Mouse (Mus musculus): ENCODE measurements around the gene Ddx10. TPM values are rescaled to one million over a fixed set of nuclear protein-coding genes. Genes with fewer than 3 reads are reported as not detected.

Ddx10 gene
- polyA plus RNA-seq (2015; fragmentation: Nextera tagmentation; extraction: Ambion mirVana) = 24.5 and 24.7 TPM in 2 replicates

DNA sequence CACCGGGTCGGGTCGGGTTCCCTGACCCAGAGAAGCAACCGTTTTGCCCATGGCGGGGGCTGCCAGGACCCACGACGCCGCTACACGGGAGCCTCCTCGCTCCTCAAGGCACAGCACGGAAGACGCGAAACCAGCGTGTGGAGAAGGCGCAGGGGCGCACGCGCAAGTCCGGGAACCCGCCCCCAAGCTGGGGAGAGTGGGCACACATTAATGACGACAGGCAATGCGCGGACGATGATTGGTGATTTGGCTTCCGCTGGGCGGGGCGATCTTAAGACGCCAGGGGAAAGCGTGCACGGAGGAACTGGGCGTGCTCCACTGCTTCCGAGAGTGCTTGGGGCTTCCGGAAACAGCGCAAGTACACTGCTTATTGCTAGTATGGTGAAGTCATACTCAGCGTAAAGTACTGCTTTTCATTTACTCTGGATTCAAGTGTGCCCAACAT lies at the start of gene Ddx10:
Gene Ddx10, minus strand, starts transcription at position 101 of the 445 bp plus-strand sequence.
- peak within 1 kb of the TSS; percentile 95 for H3K4me2 ChIP-seq
- peak within 1 kb of the TSS; percentile 89 for H3K4me3 ChIP-seq
- H3K9ac ChIP-seq = peak within 1 kb of the TSS; percentile 83
- WGBS = under 1% methylated on average over 35 of the region's 35 CpGs
- peaks cover 22% of the 10 kb centered on the region for H3K4me1 ChIP-seq (replicated peaks)
- peak; percentile 99 for ATAC-seq (ENCODE audit: low FRiP score)
- H3K27me3 ChIP-seq = peaks cover 10% of the 10 kb centered on the region; the same call in 1 of the 2 replicates
- peak within 1 kb of the TSS; percentile 26; the same call in 1 of the 2 replicates for H3K27ac ChIP-seq
- H3K9me3 ChIP-seq = no peaks in the 10 kb centered on the region
- H3K36me3 ChIP-seq = no peaks in the 10 kb centered on the region

DNA sequence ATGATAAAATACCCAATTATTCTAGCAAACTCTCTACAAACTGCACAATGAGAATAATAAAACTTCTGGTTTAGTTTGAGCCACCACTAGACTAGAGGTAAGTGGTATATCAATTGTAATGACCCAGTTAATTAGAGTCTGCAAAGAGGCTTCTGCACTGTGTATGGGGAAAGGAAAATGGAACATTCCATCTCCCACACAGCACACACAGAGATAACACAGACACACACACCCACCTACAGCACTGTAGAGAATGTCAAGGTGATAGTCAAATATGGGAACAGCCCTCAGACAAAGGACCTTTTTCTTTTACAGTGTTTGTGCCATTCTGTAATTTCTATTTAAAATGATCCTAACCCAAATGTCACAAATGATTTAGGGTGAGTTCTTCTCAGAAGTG lies 45.0 kb upstream of the Ddx10 start:
- no peak overlapping the region for H3K27ac ChIP-seq
- no peak overlapping the region for H3K4me3 ChIP-seq
- no peak overlapping the region for H3K4me2 ChIP-seq
- no peaks in the 10 kb centered on the region for H3K36me3 ChIP-seq
- H3K9me3 ChIP-seq = no peaks in the 10 kb centered on the region
- ATAC-seq (ENCODE audit: low FRiP score) = no peak
- no peaks in the 10 kb centered on the region for H3K27me3 ChIP-seq
- H3K4me1 ChIP-seq (replicated peaks) = no peaks in the 10 kb centered on the region
- no peak overlapping the region for H3K9ac ChIP-seq

DNA sequence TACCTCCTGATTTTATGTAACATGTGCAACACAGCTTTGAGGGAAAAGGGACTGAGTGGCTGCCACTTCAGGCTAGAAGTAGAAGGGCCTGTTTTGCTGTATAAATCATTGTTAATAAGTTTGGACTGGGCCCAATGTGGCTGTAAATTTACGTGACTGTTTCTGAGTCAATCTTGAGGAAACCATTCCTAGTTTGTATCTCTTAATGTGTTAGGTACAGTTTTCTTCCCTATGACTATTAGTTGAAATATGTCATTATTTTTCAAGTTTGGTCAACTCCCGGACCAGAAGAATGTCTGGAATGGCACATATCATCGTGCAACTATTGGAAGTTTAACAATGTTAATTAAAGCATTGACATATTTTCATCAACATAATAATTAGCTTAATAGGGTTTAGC lies 42.2 kb upstream of the Ddx10 start:
- no peaks in the 10 kb centered on the region for H3K4me1 ChIP-seq (replicated peaks)
- H3K4me2 ChIP-seq = no peak overlapping the region
- 88% methylated on average over 3 of the region's 3 CpGs for WGBS
- no peaks in the 10 kb centered on the region for H3K36me3 ChIP-seq
- no peaks in the 10 kb centered on the region for H3K9me3 ChIP-seq
- H3K27ac ChIP-seq = no peak overlapping the region
- no peaks in the 10 kb centered on the region for H3K27me3 ChIP-seq
- no peak overlapping the region for H3K9ac ChIP-seq
- H3K4me3 ChIP-seq = no peak overlapping the region
- no peak for ATAC-seq (ENCODE audit: low FRiP score)

DNA sequence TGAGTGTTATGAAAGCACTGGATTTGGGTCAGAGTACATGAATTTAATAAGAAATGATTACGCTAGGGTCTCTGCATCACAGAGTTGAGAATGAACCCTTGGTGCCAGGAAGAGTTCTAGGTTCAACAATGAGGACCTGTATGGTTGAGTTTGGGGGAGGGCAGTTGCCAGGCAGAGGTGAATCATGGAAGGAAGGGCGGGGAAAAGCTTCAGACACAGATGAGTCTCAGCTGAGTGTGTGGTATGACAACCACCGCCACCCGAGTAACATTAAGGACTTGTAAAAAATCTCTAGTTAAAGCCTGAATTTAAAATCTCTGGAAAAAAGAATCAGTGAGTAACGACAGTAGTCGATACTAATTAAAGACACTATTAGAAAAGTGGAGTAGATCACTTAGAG lies 38.9 kb upstream of the Ddx10 start:
- no peaks in the 10 kb centered on the region for H3K36me3 ChIP-seq
- WGBS = 90% methylated on average over 6 of the region's 6 CpGs
- H3K9ac ChIP-seq = no peak overlapping the region
- H3K4me1 ChIP-seq (replicated peaks) = no peaks in the 10 kb centered on the region
- no peaks in the 10 kb centered on the region for H3K9me3 ChIP-seq
- ATAC-seq (ENCODE audit: low FRiP score) = no peak
- no peak overlapping the region for H3K4me2 ChIP-seq
- H3K4me3 ChIP-seq = no peak overlapping the region
- no peak overlapping the region for H3K27ac ChIP-seq
- H3K27me3 ChIP-seq = no peaks in the 10 kb centered on the region

DNA sequence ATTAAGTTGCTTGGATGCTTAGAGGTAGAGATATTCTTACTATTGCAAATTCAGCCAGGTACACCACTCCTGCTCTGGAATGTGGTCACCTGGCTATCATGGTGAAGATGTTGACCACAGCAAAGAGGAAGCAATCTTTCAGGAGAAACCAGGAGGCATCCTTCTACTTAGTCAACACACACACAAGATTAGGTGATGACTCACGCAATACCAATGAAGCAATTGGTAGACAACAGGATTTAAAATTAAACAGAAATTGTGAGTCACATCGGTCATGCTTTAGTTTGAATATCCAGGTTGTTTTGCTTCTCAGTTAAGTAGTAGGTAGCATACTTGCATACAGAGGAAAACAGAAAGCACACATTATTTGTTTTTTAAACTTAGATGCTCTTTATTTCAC lies 31.1 kb upstream of the Ddx10 start:
- ATAC-seq (ENCODE audit: low FRiP score) = no peak
- 94% methylated on average over 2 of the region's 2 CpGs for WGBS

DNA sequence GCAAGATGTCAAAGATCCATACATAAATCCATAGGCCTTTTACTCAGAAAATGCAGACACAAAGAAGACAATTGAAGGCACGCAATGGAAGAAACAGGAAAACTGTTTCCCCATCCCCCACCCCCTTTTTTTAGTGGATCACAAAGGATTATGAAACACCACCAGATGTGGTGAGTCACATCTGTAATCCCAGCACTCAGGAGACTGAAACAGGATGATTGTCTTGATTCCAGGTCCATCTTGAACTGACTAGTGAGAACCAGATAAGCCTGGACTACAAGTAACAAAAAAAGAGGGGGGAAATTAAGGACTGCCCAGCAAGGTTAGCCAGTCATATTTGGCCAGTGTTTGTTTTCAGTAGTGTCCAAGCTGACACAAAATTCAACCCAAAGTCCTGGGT lies 28.5 kb upstream of the Ddx10 start:
- Histone ChIP-seq H3K27me3 (no peaks in the 10 kb centered on the region), H3K4me1 (replicated peaks) (no peaks in the 10 kb centered on the region), H3K4me2 (no peak overlapping the region), H3K9ac (no peak overlapping the region), H3K9me3 (no peaks in the 10 kb centered on the region), H3K4me3 (no peak overlapping the region), H3K36me3 (no peaks in the 10 kb centered on the region), H3K27ac (no peak overlapping the region)
- no peak for ATAC-seq (ENCODE audit: low FRiP score)
- WGBS = 86% methylated on average over 1 of the region's 1 CpGs

More for the DNA sequence above, 31.1 kb upstream of the Ddx10 start:
- Histone ChIP-seq H3K9ac (no peak overlapping the region), H3K36me3 (no peaks in the 10 kb centered on the region), H3K4me3 (no peak overlapping the region), H3K4me1 (replicated peaks) (no peaks in the 10 kb centered on the region), H3K9me3 (no peaks in the 10 kb centered on the region), H3K27ac (no peak overlapping the region), H3K4me2 (no peak overlapping the region), H3K27me3 (no peaks in the 10 kb centered on the region)

DNA sequence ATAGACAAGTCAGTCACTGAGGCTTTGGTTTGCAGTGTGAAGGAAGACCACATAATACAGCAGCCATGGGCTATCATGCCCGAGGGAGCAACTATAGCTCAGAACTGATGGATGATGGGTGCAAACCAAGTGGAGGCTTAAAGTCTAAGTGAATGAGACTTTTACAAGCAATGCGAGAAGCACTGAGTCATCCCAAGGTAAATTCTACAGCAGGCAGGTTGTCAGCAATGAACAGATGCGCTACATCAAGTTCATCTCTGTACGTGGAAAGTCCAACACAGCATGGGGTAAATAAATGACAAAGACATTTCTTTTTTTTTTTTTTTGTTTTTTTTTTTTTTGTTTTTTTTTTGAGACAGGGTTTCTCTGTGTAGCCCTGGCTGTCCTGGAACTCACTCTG lies 24.9 kb upstream of the Ddx10 start:
- WGBS = 82% methylated on average over 4 of the region's 4 CpGs
- no peak for ATAC-seq (ENCODE audit: low FRiP score)

DNA sequence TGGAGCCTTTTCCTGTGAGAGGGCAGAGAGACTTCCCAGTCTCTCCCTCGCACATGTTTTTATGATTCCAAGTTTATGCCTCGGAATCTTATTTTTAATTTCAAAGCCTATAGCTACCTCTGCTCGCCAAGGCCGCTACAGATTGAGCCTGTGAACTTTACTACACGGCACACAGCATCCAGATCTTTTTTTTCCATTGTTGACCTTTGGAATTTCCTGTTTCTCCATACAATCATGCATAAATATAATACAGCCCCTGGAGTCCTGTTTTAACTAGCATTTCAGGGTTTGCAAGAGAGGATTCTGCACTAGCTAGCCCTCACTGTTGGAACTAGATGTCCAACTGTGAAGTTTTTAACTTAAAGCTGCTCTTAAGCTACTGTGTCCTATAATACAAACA lies 24.4 kb upstream of the Ddx10 start:
- WGBS = 72% methylated on average over 5 of the region's 5 CpGs

More for the DNA sequence above, 24.9 kb upstream of the Ddx10 start:
- Histone ChIP-seq H3K4me1 (replicated peaks) (no peaks in the 10 kb centered on the region), H3K4me2 (no peak overlapping the region), H3K27me3 (no peaks in the 10 kb centered on the region), H3K27ac (no peak overlapping the region), H3K36me3 (no peaks in the 10 kb centered on the region), H3K9ac (no peak overlapping the region), H3K4me3 (no peak overlapping the region), H3K9me3 (no peaks in the 10 kb centered on the region)

DNA sequence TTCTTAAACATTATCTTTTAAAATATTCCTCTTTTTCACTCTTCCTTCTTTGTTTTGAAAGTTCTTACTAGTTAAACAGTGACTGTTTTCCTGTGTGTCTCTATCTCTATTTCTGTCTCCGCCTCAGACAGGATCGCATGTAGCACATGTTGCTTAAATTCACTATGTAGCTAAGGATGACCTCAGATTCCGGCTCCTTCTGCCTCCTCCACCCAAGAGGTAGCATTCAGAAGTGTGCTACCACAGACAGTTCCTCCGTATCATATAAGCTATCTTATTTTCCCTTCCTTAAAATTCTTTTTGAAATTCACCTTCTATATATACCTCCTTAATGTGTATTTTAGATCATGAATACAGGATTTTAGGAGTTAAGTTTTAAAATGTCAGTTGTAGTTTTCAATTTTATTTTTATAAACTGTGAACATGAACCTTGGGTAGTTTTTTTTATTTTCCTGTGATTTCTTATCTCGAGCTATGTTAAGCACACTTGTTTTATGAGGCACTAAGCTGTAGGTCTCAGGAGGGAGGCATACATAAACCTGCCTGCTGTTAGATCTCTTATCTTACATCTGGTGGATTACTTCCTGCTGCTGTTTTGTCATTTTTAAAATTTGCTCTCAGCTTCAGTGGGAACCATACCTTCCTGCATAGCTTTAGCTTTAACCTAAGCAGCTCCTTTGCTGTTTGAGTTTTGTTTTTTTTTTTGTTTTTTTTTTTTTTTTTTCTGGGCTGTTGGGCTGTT lies 23.6 kb upstream of the Ddx10 start:
- no peak for ATAC-seq (ENCODE audit: low FRiP score)
- no peak overlapping the region for H3K9ac ChIP-seq
- no peaks in the 10 kb centered on the region for H3K9me3 ChIP-seq
- no peaks in the 10 kb centered on the region for H3K36me3 ChIP-seq
- no peak overlapping the region for H3K27ac ChIP-seq
- H3K27me3 ChIP-seq = no peaks in the 10 kb centered on the region
- H3K4me1 ChIP-seq (replicated peaks) = no peaks in the 10 kb centered on the region
- H3K4me3 ChIP-seq = no peak overlapping the region
- 84% methylated on average over 5 of the region's 5 CpGs for WGBS
- H3K4me2 ChIP-seq = no peak overlapping the region

More for the DNA sequence above, 24.4 kb upstream of the Ddx10 start:
- Histone ChIP-seq H3K36me3 (no peaks in the 10 kb centered on the region), H3K9ac (no peak overlapping the region), H3K27ac (no peak overlapping the region), H3K4me1 (replicated peaks) (no peaks in the 10 kb centered on the region), H3K4me2 (no peak overlapping the region), H3K4me3 (no peak overlapping the region), H3K27me3 (no peaks in the 10 kb centered on the region), H3K9me3 (no peaks in the 10 kb centered on the region)
- no peak for ATAC-seq (ENCODE audit: low FRiP score)

DNA sequence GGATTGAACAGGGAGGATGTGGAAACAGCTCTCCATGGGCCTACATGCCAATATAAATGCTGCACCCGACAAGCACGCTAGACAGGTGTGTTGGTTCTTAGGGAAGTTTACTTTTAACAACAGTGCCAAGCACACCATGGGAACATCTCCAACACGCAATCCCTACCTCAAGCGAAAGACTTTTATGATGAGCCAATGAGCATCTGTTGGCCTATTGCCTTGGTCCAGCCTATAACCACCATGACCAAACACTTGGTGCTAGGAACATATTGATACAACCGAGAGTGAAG lies 21.6 kb upstream of the Ddx10 start:
- Histone ChIP-seq H3K4me1 (replicated peaks) (no peaks in the 10 kb centered on the region), H3K27ac (no peak overlapping the region), H3K4me3 (no peak overlapping the region), H3K4me2 (no peak overlapping the region), H3K9me3 (no peaks in the 10 kb centered on the region), H3K27me3 (no peaks in the 10 kb centered on the region), H3K36me3 (no peaks in the 10 kb centered on the region), H3K9ac (no peak overlapping the region)
- no peak for ATAC-seq (ENCODE audit: low FRiP score)
- WGBS = 97% methylated on average over 5 of the region's 5 CpGs

DNA sequence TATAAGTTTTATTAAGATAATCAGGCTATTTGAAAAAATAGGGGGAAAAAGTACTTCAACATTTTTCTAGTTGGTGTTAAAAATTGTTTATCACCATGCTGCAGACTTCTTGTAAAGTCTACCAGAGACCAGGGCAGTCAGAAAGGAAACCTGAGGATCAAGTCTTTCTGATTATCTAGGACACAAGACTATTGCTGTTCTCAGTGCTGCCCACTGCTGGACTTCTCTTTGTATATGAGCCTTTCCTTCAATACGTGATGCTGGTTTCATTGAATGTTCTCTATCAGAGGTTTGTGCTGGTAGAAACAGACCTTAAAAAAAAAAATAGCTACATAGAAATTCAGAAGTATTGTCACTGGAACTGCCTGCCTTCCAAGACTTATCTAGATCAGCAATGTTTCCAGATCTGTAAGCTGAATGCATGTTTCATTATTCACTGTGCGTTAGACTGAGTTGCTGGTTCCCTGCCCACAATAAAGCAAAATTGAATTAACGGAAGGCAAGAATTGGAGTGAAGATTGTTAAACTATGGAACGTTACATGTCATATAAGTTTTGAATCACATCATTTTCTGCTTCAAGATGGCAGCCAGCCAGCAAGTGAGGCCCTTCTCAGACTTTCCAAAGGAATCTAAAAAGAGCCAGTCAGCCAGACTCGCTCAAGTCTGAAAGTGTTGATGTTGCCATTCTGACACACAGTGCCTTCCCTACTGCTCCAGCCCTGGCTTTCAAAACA lies 21.0 kb upstream of the Ddx10 start:
- H3K9ac ChIP-seq = no peak overlapping the region
- no peaks in the 10 kb centered on the region for H3K36me3 ChIP-seq
- no peaks in the 10 kb centered on the region for H3K9me3 ChIP-seq
- H3K27ac ChIP-seq = no peak overlapping the region
- no peaks in the 10 kb centered on the region for H3K4me1 ChIP-seq (replicated peaks)
- no peak overlapping the region for H3K4me2 ChIP-seq
- WGBS = 83% methylated on average over 5 of the region's 5 CpGs
- H3K4me3 ChIP-seq = no peak overlapping the region
- H3K27me3 ChIP-seq = no peaks in the 10 kb centered on the region
- ATAC-seq (ENCODE audit: low FRiP score) = no peak

DNA sequence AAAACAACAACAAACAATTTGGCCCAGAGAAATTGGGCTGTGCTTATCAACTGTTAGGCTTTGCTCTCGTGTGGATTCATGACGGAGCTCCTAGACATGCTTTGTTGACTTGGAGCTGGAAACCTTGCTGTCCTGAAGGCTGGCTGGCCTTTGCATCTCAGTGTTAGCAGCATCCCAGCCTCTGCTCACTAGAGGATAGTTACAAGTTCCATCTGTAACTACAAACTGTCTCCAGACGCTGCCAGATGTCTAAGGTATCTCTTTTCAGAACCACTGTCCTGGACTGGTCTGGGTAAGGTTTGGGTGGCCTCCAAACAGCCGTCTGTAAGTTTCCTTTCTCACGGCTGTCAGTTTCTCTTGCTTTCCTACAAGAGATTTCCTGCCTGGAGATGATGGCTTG lies 20.2 kb upstream of the Ddx10 start:
- Histone ChIP-seq H3K4me1 (replicated peaks) (no peaks in the 10 kb centered on the region), H3K4me2 (no peak overlapping the region), H3K27me3 (no peaks in the 10 kb centered on the region), H3K9me3 (no peaks in the 10 kb centered on the region), H3K4me3 (no peak overlapping the region), H3K36me3 (no peaks in the 10 kb centered on the region), H3K9ac (no peak overlapping the region), H3K27ac (no peak overlapping the region)
- no peak for ATAC-seq (ENCODE audit: low FRiP score)
- 81% methylated on average over 5 of the region's 5 CpGs for WGBS

DNA sequence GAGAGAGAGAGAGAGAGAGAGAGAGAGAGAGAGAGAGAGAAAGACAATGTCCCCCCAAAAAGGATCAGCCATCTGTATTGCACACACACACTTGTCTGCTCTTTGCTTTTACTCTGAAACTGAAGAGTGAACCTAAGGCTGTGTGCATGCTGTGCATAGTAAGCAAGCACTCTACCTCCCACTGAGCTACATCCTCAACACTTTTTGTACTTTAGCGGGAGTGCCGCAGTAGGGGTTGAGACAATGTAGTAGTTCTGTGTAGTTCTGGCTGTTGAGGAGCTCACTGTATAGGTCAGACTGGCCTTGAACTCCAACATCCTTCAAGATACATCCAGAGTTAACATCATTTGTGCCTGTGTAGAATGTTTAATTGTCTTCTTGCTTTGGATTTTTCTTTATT lies 17.7 kb upstream of the Ddx10 start:
- H3K9me3 ChIP-seq = no peaks in the 10 kb centered on the region
- ATAC-seq (ENCODE audit: low FRiP score) = no peak
- H3K27ac ChIP-seq = no peak overlapping the region
- H3K36me3 ChIP-seq = no peaks in the 10 kb centered on the region
- no peaks in the 10 kb centered on the region for H3K27me3 ChIP-seq
- no peak overlapping the region for H3K4me2 ChIP-seq
- WGBS = 46% methylated on average over 2 of the region's 2 CpGs
- no peaks in the 10 kb centered on the region for H3K4me1 ChIP-seq (replicated peaks)
- no peak overlapping the region for H3K4me3 ChIP-seq
- no peak overlapping the region for H3K9ac ChIP-seq
